In the genomic region with DNA sequence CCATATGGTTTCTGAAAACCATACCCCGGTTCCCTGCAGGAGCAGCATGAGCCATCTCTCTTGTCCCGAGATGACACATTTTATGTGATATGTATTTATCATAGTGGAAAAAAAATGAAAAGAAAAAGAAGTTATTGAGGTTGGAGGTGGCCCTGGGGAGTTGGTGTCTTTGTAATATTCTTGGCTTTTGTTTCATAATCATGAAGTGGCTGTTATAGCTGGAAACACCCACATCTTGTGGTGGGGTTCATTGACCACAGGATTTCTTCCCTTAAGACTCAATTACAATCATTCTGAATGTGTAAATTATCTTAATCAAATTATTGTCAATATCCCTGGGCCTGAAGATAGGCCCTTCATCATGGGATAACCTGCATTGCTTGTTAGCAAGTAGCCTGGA, we compare ENCODE assay signal across 25 mouse cellular contexts.
"Had no signal": no experiment of that assay in that cellular context is flagged by ENCODE, and none has a peak within 500 bp of the region (broad histone marks: within the 10 kb centered on the region; RNA-seq: fewer than 3 reads in every experiment).

No protein-coding gene starts in this region.

- H3K4me3 ChIP-seq: gastrocnemius, adult 2 months; heart, adult 2 months; heart, embryonic 12.5 days; hindbrain, embryonic 13.5 days; hindbrain, embryonic 15.5 days; kidney, embryonic 15.5 days; limb, embryonic 10.5 days; limb, embryonic 12.5 days; liver, embryonic 13.5 days; liver, embryonic 15.5 days had no signal

- ATAC-seq: hindbrain, postnatal 0 days; intestine, embryonic 16.5 days had no signal

- H3K36me3 ChIP-seq: heart, embryonic 12.5 days; hindbrain, embryonic 13.5 days; hindbrain, embryonic 15.5 days; kidney, embryonic 15.5 days; limb, embryonic 10.5 days; limb, embryonic 12.5 days; liver, embryonic 13.5 days; liver, embryonic 15.5 days had no signal

- H3K27ac ChIP-seq: gastrocnemius, adult 2 months; heart, adult 2 months; hindbrain, embryonic 13.5 days; hindbrain, embryonic 15.5 days; hindbrain, postnatal 0 days; kidney, embryonic 15.5 days; kidney, postnatal 0 days; limb, embryonic 10.5 days; limb, embryonic 12.5 days; liver, embryonic 13.5 days; liver, embryonic 15.5 days had no signal

- H3K9ac ChIP-seq: heart, embryonic 12.5 days; hindbrain, embryonic 13.5 days; hindbrain, embryonic 15.5 days; kidney, embryonic 15.5 days; limb, embryonic 12.5 days; liver, embryonic 13.5 days; liver, embryonic 15.5 days had no signal

- H3K4me1 ChIP-seq: heart, embryonic 12.5 days; hindbrain, embryonic 13.5 days; hindbrain, embryonic 15.5 days; kidney, embryonic 15.5 days; limb, embryonic 10.5 days; limb, embryonic 12.5 days had no signal

- H3K4me2 ChIP-seq: heart, embryonic 12.5 days; hindbrain, embryonic 13.5 days; hindbrain, embryonic 15.5 days; kidney, embryonic 15.5 days; limb, embryonic 12.5 days; liver, embryonic 11.5 days; liver, embryonic 13.5 days; liver, embryonic 15.5 days had no signal

- H3K27me3 ChIP-seq: heart, embryonic 12.5 days; hindbrain, embryonic 13.5 days; hindbrain, embryonic 15.5 days; kidney, embryonic 15.5 days; limb, embryonic 12.5 days; liver, embryonic 15.5 days had no signal

- H3K9me3 ChIP-seq: heart, embryonic 12.5 days; hindbrain, embryonic 13.5 days; hindbrain, embryonic 15.5 days; kidney, embryonic 15.5 days; limb, embryonic 10.5 days; limb, embryonic 12.5 days; liver, embryonic 13.5 days; liver, embryonic 15.5 days had no signal

- DNase-seq: gastrocnemius, adult 2 months; gastrocnemius, postnatal 10 days; gastrocnemius, postnatal 36 days; heart, adult 2 months; heart, postnatal 10 days; kidney, adult 11 months; kidney, adult 2 months; kidney, adult 9 months; kidney, postnatal 14 days; kidney, postnatal 36 days; layer of hippocampus, adult 9-11 months; layer of hippocampus, postnatal 36 days; liver; liver, embryonic 13.5 days had no signal
